Mouse (Mus musculus) embryonic fibroblast, embryonic 13.5 days (primary cell): Measurements from ENCODE around the gene Calm5. TPM values are rescaled to one million over a fixed set of nuclear protein-coding genes. Genes with fewer than 3 reads are reported as not detected.

Experiments used
- H3K27ac ChIP-seq: 2 replicates; pipeline ENCODE4 v1.5.1; 2012; ENCODE audit warnings: low read length, control low read depth, inconsistent platforms; ENCODE audit not compliant: insufficient read depth
- H3K4me1 ChIP-seq: 2 replicates; pipeline ENCODE4 v1.6.1; 2011; ENCODE audit warnings: low read length; ENCODE audit not compliant: control insufficient read depth, insufficient read depth
- H3K4me3 ChIP-seq: 2 replicates; pipeline ENCODE4 v1.5.1; 2011; ENCODE audit warnings: mild to moderate bottlenecking, control low read depth, low read length; ENCODE audit not compliant: insufficient read depth
- CTCF ChIP-seq: IDR thresholded peaks from 2 replicates; pipeline ENCODE4 v1.5.1; 2011; ENCODE audit warnings: mild to moderate bottlenecking, control low read depth, low read length, moderate library complexity, borderline replicate concordance; ENCODE audit not compliant: insufficient read depth
- POLR2A ChIP-seq: IDR thresholded peaks from 2 replicates; pipeline ENCODE4 v1.6.1; 2011; ENCODE audit warnings: low read depth, mild to moderate bottlenecking, control low read depth, low read length, moderate library complexity
- polyA plus RNA-seq: library from polyadenylated mRNA; stranded (reverse); fragments of >200 nt; gene quantifications from 2 replicates; pipeline ENCODE4 v1.2.4, GENCODE M21; 2011; ENCODE audit warnings: low read depth; ENCODE audit not compliant: missing spikeins, insufficient read length

Gene Calm5
- polyA plus RNA-seq, 1 experiment, result not detected

DNA sequence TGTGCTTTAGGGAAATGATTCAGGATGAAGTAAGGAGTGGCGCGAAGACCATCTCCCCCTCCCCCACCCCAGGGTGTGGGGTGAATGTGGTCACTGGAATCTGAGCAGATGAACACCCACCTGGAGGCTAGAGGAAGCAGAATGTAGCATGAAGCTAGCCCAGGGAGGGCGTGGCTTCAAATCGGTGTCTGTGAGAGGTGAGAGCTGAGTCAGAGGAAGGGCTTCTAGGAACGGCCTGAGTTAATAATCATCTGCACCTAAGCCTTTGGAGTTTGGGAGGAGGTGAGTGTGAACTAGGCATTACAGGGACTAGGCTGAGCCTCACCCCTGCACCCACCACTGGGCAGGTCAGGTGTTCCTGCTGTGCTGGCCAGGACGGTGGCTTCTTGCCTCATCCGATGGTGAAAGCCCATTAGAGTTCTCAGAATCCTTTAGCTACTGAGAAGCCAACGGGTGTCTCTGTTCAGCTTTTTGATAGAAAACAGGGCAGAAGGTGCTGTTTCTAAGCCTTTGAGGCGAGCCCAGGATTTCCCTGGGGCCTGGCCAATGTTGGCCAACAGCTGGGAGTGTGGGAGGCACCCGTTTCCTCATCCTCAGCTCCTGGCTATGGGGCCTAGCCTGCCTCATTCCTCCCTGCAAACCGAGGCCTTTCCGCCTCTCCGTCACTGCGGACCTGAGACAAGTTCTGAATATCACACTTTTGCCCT, 11.8 kb downstream of the Calm5 start:
- H3K4me3 ChIP-seq, result no peak overlapping the region
- no peak for TF ChIP-seq POLR2A
- TF ChIP-seq CTCF, result no peak
- no peak overlapping the region for H3K27ac ChIP-seq
- no peaks in the 10 kb centered on the region for H3K4me1 ChIP-seq

DNA sequence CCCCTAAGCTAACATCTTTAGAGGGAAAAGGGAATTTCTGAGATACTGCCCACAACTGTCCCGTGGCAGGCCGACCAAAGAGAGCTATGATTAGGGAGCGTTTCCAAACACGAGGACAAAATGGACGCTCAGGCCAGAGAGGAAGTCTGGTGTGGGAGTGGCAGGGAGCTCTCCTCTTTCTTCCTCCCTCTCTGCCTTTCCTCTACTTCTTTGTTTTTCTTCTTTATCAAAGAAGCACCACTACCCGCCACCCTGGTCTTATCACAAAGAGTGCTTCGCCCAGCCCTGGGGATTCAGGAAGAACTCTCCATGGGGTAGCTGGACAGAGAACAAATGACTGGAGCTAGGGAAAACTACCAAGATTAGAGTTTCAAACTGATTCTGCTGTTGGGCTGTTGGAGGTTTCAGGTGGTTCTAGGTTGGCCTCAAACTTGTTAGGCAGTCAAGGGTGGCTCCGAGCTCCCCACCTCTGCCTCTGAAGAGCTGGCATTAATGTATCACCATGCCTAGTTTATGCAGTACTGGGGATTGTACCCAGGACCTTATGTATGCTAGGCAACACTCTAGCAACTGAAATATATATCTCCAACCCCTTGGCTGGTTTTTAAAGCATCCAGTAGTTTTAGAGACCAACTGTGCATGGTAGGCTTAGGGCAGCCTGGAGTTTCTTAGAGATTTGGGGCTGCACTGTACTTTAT, 12.5 kb downstream of the Calm5 start:
- Histone ChIP-seq H3K27ac (no peak overlapping the region), H3K4me3 (no peak overlapping the region), H3K4me1 (no peaks in the 10 kb centered on the region)
- TF ChIP-seq CTCF, result no peak
- TF ChIP-seq POLR2A, result no peak

DNA sequence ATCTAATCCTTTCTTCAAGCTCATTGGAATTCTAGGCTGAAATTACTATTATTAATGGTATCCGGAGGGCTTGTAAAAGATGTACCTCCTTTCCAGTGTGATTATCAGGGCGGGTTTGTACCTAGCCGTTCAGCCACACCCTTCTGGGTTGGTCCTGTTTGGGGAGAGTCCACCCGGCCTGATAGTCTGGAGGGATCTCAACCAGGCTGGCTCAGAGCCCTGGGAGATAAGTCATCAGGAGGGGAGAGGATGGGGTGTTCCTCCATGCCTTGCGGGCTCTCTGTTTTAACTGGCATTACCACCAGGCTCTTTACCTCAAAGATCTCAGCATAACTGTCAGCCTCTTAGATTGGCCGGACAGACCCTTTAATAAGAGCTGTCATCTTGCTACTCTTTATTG, 13.2 kb downstream of the Calm5 start:
- no peak overlapping the region for H3K4me3 ChIP-seq
- no peaks in the 10 kb centered on the region for H3K4me1 ChIP-seq
- H3K27ac ChIP-seq, result no peak overlapping the region
- no peak for TF ChIP-seq CTCF
- TF ChIP-seq POLR2A, result no peak

DNA sequence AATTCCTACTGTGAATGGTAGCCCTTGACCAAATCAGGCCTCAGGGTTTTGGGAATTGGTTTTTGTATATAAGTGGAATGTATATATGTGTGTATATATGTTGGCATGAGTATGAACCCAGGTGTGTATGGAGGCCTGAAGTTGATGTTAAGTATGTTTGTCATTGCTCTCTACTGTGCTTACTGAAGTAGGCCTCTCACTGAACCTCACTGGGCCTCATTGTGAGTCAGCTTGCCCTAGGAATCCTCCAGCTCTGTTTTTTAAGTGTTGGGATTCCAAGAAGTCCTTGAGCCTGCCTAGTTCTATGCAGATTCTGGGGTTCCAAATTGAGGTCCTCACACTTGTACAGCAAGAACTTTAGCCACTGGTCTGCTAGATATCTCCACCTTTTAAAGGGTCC, 15.9 kb downstream of the Calm5 start:
- no peak overlapping the region for H3K27ac ChIP-seq
- TF ChIP-seq CTCF, result no peak
- no peak for TF ChIP-seq POLR2A

DNA sequence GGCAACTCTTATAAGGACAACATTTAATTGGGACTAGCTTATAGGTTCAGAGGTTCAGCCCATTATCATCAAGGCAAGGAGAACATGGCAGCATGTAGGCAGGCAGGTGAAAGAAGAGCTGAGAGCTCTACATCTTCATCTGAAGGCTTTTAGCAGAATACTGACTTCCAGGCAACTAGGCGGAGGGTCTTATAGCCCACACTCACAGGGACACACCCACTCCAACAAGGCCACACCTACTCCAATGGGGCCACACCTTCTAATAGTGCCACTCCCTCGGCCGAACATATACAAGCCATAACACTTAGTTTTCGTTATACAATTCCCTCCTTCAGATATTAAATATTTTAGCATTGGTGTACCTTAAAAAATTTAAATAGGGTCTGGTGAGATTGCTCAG, 18.9 kb downstream of the Calm5 start:
- no peak overlapping the region for H3K27ac ChIP-seq
- TF ChIP-seq CTCF, result no peak
- no peak for TF ChIP-seq POLR2A
- H3K4me1 ChIP-seq, result no peaks in the 10 kb centered on the region
- no peak overlapping the region for H3K4me3 ChIP-seq

More for the DNA sequence above, 15.9 kb downstream of the Calm5 start:
- Histone ChIP-seq H3K4me1 (no peaks in the 10 kb centered on the region), H3K4me3 (no peak overlapping the region)

DNA sequence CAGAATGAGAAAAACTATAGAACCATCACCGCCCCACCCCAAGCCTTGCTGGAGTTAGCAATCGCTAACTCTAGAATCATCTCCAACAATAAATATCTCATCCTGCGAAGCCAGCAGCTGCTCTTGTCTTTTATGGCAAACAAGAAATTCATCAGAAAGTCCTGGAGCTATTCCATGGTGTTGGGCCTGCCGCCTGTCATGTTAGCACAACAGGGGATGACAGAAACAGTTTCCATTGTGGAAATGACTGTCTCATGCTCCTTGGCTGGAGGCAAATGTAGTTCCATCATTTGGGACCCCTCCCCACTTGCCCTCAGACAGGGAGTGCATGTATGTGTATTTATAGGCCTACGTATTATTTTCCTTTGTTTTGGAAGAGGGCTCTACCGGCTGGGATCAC, 22.5 kb downstream of the Calm5 start:
- Histone ChIP-seq H3K4me3 (no peak overlapping the region), H3K27ac (no peak overlapping the region), H3K4me1 (no peaks in the 10 kb centered on the region)
- TF ChIP-seq POLR2A (no peak), CTCF (no peak)

DNA sequence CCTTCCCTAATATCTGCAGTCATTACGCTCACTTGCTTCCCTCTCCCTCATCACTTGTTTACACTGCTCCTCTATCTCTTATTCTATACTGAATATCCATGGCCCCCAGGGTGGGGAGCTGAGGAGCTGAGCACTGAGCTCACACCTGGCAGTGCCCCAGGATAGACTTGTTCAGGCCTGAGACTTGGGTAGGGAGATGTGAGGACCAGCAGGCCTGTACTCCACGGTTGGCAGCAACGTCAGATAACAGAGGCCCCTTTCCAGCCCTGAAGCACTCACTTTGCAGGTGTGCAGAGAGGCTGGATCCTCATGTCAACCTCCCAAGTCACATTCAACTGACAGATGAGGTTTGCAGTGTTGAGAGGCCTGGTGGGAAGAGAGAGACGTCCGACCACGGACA, 23.2 kb downstream of the Calm5 start:
- no peak overlapping the region for H3K27ac ChIP-seq

DNA sequence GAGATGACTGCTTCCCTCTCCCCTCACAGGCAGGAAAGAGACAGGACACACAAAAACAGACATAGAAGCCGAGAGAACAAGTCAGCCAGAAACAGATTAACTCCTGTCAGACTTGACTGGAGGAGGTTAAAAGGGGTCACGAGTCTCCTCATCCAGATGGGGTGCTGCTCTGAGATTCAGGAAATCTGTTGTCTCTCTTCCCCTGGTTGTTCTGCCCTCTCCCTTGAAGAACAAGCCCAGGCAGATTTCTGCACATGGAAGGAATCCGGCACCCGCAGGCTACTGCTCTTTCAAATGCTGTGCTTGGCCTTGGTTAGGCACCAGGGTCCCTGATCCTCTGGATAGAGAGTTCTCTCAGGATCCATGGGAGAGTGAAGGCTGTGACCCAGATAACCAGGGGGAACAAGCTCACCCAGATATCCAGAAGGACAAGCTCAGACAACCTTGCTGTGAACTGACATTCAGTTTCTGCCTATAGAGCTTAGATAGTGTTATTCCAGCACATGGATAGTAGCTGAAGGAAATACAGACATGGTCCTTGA, 23.8 kb downstream of the Calm5 start:
- H3K4me3 ChIP-seq, result no peak overlapping the region
- H3K4me1 ChIP-seq, result no peaks in the 10 kb centered on the region
- no peak overlapping the region for H3K27ac ChIP-seq
- TF ChIP-seq CTCF, result no peak

More for the DNA sequence above, 23.2 kb downstream of the Calm5 start:
- Histone ChIP-seq H3K4me1 (no peaks in the 10 kb centered on the region), H3K4me3 (no peak overlapping the region)
- TF ChIP-seq POLR2A (no peak), CTCF (no peak)

DNA sequence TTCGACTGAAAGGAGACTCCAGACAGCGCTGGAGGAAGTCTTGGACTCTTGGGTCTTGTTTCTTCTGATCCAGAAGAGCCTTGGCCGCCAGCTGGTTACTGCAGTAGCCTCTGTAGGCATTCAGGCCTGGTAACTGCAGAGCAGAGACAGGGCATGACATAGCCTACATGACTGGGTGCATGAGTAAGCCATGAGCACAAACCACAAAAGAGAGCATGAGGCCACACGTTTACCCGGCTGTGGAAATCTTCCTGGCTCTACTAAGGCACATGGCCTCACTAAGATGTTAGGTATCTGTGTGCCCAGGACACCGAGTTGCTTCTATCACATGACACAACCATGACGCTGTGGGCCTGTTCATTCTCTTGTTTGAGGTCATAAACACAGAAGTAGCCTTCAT, 32.7 kb downstream of the Calm5 start:
- H3K4me1 ChIP-seq, result peaks cover 4% of the 10 kb centered on the region; the same call in 1 of the 2 replicates
- no peak overlapping the region for H3K27ac ChIP-seq
- H3K4me3 ChIP-seq, result no peak overlapping the region
- TF ChIP-seq CTCF (no peak), POLR2A (no peak)

DNA sequence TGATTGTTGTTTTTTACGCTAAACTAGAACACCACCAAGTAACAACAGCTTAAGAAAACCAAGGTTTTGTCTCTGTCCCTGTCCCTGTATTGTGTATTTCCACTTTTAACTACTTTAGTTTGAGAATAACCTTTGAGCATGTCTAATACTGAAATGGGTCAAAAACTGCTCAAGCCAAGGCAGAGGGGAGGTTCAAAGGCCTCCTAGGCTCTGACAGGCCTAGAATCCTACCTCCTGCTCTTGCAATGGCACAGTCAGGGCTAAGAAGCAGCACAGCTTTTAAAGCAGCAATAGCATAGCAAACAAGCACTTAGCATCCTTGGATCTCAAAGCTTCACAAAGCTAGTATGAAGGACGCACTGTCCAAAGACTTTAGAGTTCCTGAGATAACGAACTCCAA, 35.1 kb downstream of the Calm5 start:
- Histone ChIP-seq H3K27ac (no peak overlapping the region), H3K4me1 (peaks cover 4% of the 10 kb centered on the region; the same call in 1 of the 2 replicates), H3K4me3 (no peak overlapping the region)
- TF ChIP-seq CTCF, result no peak
- no peak for TF ChIP-seq POLR2A

DNA sequence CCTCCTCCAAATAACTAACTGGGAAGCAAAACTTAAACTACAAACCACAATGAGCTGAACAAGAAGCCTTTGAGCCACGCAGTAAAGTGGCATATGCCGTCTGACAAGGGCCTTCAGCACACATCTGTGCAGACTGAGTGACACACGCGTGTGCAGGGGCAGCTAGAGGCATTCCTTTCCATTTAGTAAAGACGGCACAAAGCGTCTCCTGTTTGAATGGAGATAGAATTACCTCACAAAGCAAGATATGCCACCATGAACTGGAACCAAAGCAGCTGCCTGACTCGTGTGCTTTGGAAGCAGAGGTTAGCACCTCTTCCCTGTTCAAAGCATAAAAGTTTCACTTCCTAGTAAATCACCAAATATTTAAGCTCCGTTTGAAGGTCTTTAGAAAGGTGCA, 36.1 kb downstream of the Calm5 start:
- H3K4me1 ChIP-seq, result peaks cover 4% of the 10 kb centered on the region; the same call in 1 of the 2 replicates
- TF ChIP-seq POLR2A (no peak), CTCF (no peak)
- H3K4me3 ChIP-seq, result no peak overlapping the region
- no peak overlapping the region for H3K27ac ChIP-seq
